Mouse (Mus musculus) heart, embryonic 15.5 days (tissue): ENCODE measurements around the gene Vps37b. TPM values are rescaled to one million over a fixed set of nuclear protein-coding genes. Genes with fewer than 3 reads are reported as not detected.

Experiments used
- ATAC-seq: fragments of 200-750 bp; cut with Nextera tagmentation; replicated peaks from 2 replicates; pipeline ENCODE4 v1.8.0; 2017; ENCODE audit warnings: low read depth, moderate TSS enrichment; ENCODE audit not compliant: insufficient number of reproducible peaks, insufficient read depth, low FRiP score
- H3K27ac ChIP-seq: fragments of 300-500 bp; sonication (generic); 2 replicates; pipeline ENCODE4 v1.5.1; 2015; ENCODE audit warnings: mild to moderate bottlenecking, inconsistent platforms
- H3K27me3 ChIP-seq: fragments of 300-500 bp; sonication (generic); 2 replicates; pipeline ENCODE4 v1.6.1; 2015; ENCODE audit warnings: inconsistent platforms
- H3K36me3 ChIP-seq: fragments of 300-500 bp; sonication (generic); 2 replicates; pipeline ENCODE4 v1.6.1; 2015; ENCODE audit warnings: mild to moderate bottlenecking, inconsistent platforms
- H3K4me1 ChIP-seq: fragments of 300-500 bp; sonication (generic); replicated peaks from 2 replicates; pipeline ENCODE4 v1.6.1; 2015; ENCODE audit warnings: inconsistent platforms
- H3K4me2 ChIP-seq: fragments of 300-500 bp; sonication (generic); 2 replicates; pipeline ENCODE4 v1.6.1; 2015; ENCODE audit warnings: inconsistent platforms, mild to moderate bottlenecking, moderate library complexity
- H3K4me3 ChIP-seq: fragments of 300-500 bp; sonication (generic); 2 replicates; pipeline ENCODE4 v1.5.1; 2015; ENCODE audit warnings: mild to moderate bottlenecking, inconsistent platforms
- H3K9ac ChIP-seq: fragments of 300-500 bp; sonication (generic); 2 replicates; pipeline ENCODE4 v1.6.1; 2015; ENCODE audit warnings: mild to moderate bottlenecking, inconsistent platforms
- H3K9me3 ChIP-seq: fragments of 300-500 bp; sonication (generic); replicated peaks from 2 replicates; pipeline ENCODE4 v1.6.1; 2016; ENCODE audit warnings: inconsistent platforms
- WGBS: fragments of 180-500 bp; shearing (Covaris S2); methylation state at CpG from one replicate; pipeline ENCODE4 v1.1.7; 2015; ENCODE audit warnings: mixed read lengths; 5-methylcytosine and 5-hydroxymethylcytosine counted together
- polyA plus RNA-seq: library from polyadenylated mRNA; unstranded; fragments of >200 nt; fragmentation: Nextera tagmentation; extraction: Ambion mirVana; gene quantifications from 2 replicates; pipeline ENCODE4 v1.2.1, GENCODE M21; 2015

Vps37b gene
- 49.9 and 56.0 TPM in 2 replicates for polyA plus RNA-seq

DNA sequence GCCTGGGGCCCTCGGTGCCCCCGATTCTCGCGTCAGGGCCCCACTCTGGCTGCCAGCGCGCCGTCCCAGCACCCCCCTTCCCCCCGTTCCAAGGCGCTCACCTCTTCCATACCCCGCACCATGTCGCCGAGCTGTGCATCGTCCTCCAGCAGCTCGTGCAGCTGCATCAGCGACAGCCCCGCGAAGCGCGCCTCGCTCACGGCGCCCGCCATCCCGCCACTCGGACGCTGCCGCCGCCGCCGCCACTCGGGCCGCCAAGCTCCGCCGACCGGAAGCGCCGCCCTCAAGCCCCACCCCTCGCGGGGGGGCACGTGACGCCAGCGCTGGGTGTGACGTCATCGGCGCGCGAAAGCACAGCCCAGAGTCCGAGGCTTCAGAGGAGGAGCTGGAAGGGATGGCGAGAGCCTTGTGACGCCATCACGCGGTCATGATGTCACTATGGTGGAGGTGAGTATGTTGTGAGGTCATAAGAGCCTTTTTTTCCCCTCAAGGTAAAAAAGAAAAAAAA is at the start of gene Vps37b:
Gene Vps37b (minus strand): TSS at position 270 of the 508 bp plus-strand sequence.
- Histone ChIP-seq H3K36me3 (no peaks in the 10 kb centered on the region), H3K4me3 (peak within 1 kb of the TSS; percentile 80), H3K27me3 (no peaks in the 10 kb centered on the region), H3K4me2 (peak within 1 kb of the TSS; percentile 74), H3K4me1 (peaks cover 46% of the 10 kb centered on the region), H3K9ac (peak within 1 kb of the TSS; percentile 98), H3K27ac (peak within 1 kb of the TSS; percentile 97), H3K9me3 (no peaks in the 10 kb centered on the region)
- WGBS = under 1% methylated on average over 52 of the region's 52 CpGs
- peak; percentile 60 for ATAC-seq

DNA sequence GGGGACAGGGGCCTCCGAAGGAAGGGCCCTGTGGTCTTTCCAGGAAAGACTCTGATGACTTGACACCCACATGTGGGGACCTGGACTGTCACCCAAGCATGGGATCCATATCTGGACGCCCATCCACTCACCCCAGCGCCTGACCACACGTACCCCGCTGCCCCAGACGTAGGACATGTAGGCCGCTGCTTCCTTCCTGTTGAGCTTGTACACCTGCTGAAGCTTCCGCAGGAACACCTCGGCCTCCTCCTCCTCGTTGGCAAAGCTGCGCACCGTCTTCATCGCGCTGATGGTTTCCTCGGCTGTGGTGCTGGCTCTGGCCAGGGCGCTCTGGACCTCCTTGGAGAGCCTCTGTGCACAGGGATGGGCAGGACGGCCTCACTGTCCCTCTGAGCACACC is 47.8 kb upstream of the Vps37b start:
- no peak for ATAC-seq

DNA sequence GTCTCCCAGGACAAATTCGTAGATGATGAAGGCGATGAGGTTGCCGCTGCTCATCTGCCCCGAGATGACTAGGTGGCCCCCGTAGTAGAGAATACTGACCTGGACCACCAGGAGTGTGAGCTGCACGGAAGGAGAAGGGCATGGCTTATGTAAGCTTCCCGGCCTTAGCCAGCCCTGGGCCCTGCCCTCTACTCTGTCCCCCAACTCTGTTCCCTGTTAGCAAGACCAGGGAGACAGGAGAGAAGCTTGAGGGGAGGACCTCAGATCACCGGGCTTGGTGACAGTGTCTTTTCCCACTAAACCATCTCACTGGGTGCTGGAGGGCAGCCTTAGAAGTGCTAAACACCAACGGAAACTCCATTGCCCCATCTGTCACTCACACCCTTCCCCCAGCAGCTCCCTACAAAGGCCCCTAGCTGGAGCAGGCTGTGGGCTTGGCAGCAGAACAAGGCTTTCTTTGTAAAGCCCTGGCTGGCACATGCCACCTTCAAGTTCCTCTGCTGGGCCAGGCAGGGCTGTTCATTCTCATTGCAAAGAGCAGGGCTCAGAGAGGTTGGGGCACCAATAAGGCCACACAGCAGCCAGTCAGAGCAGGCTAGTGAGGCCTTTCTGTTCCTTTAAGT is 46.8 kb upstream of the Vps37b start:
- Histone ChIP-seq H3K4me3 (no peak overlapping the region), H3K9me3 (no peaks in the 10 kb centered on the region), H3K36me3 (no peaks in the 10 kb centered on the region), H3K9ac (no peak overlapping the region), H3K4me1 (peaks cover 29% of the 10 kb centered on the region), H3K4me2 (no peak overlapping the region), H3K27me3 (no peaks in the 10 kb centered on the region), H3K27ac (peak overlapping the region; percentile 29)
- 64% methylated on average over 9 of the region's 9 CpGs for WGBS
- 0 out of 2 replicates have a peak, but pooled peaks have one; percentile 23 for ATAC-seq

More for the DNA sequence above, 47.8 kb upstream of the Vps37b start:
- Histone ChIP-seq H3K27me3 (no peaks in the 10 kb centered on the region), H3K9ac (no peak overlapping the region), H3K4me3 (no peak overlapping the region), H3K9me3 (no peaks in the 10 kb centered on the region), H3K4me2 (no peak overlapping the region; the same call in 1 of the 2 replicates), H3K27ac (peak overlapping the region; percentile 29; the same call in 1 of the 2 replicates), H3K4me1 (peaks cover 20% of the 10 kb centered on the region), H3K36me3 (no peaks in the 10 kb centered on the region)
- WGBS = 85% methylated on average over 17 of the region's 17 CpGs

DNA sequence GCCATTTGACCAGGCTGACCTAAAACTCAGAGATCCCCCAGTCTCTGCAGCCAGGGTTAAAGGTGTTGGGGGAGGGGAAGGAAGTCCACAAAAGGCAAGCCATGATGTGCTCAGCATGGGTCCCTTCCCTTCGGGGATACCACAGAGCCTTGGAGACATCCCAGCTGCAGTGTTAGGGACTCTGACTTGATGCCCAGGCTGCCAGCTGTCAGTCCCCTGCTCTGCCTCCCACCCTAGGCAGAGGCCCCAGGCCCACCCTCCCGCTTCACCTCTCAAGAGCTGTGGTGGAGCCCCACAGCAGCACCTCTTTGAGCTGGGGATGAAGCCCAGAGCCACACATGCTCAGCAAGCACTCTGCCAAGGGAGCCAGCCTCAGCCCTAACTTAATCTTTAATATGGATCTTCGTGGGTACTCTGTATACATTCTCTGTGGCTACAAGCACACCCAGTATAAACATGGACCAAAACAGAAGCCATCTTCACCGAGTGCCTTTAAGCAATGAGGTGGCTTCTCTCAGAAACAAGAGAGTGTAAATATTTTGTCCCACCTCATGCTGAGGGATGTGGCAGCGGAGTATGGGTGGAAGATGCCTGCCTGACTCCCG is 45.9 kb upstream of the Vps37b start:
- Histone ChIP-seq H3K4me3 (no peak overlapping the region), H3K27me3 (no peaks in the 10 kb centered on the region), H3K4me2 (no peak overlapping the region), H3K27ac (no peak overlapping the region), H3K9me3 (no peaks in the 10 kb centered on the region), H3K36me3 (no peaks in the 10 kb centered on the region), H3K4me1 (peaks cover 36% of the 10 kb centered on the region), H3K9ac (no peak overlapping the region)
- 66% methylated on average over 6 of the region's 6 CpGs for WGBS
- ATAC-seq = no peak

DNA sequence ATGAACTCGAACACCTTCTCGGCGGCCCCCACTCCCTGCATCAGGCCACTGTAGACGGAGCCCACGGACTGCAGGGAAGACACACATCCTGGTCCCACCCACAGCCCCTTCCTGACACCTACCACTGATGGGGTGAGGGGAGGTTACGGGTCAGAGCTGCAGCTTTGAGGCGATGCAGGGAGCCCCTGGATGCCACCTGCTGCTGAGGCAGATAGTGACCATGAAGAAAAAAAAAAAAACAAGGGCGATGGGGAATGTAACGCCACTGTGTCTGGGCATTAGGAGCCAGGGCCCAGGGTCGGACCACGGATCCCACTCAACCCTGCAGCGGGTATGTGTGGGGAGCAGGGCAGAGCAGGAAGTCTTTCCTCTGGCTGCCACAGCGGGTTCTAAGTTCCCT is 45.2 kb upstream of the Vps37b start:
- ATAC-seq = no peak
- H3K4me1 ChIP-seq = peaks cover 36% of the 10 kb centered on the region
- no peak overlapping the region for H3K4me2 ChIP-seq
- H3K36me3 ChIP-seq = no peaks in the 10 kb centered on the region
- H3K9ac ChIP-seq = no peak overlapping the region
- H3K9me3 ChIP-seq = no peaks in the 10 kb centered on the region
- no peak overlapping the region for H3K4me3 ChIP-seq
- WGBS = 82% methylated on average over 13 of the region's 13 CpGs
- H3K27ac ChIP-seq = no peak overlapping the region
- H3K27me3 ChIP-seq = no peaks in the 10 kb centered on the region

DNA sequence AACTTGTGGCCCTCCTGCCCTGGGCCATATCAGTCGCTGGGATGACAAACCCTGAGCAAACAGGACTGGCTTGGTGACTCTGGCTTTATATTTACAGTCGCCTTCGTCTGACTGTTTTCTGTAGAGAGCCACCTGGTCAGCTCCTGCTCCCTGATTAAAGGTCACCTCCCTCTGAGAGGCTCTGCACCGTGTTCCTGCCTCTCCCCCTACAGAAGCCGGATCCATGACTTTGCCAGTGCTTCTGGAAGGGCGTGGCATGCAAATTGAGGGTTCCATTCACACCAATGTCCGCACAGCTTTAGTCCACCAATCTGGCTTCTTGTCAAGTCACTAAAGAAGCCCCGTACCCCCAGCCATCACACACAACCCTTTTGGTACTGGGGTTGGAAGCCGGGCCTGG is 44.5 kb upstream of the Vps37b start:
- H3K4me3 ChIP-seq = no peak overlapping the region
- H3K4me1 ChIP-seq = peaks cover 36% of the 10 kb centered on the region
- no peaks in the 10 kb centered on the region for H3K9me3 ChIP-seq
- H3K27ac ChIP-seq = no peak overlapping the region
- no peaks in the 10 kb centered on the region for H3K27me3 ChIP-seq
- 59% methylated on average over 9 of the region's 9 CpGs for WGBS
- no peak overlapping the region for H3K9ac ChIP-seq
- H3K4me2 ChIP-seq = no peak overlapping the region
- no peak for ATAC-seq
- H3K36me3 ChIP-seq = no peaks in the 10 kb centered on the region

DNA sequence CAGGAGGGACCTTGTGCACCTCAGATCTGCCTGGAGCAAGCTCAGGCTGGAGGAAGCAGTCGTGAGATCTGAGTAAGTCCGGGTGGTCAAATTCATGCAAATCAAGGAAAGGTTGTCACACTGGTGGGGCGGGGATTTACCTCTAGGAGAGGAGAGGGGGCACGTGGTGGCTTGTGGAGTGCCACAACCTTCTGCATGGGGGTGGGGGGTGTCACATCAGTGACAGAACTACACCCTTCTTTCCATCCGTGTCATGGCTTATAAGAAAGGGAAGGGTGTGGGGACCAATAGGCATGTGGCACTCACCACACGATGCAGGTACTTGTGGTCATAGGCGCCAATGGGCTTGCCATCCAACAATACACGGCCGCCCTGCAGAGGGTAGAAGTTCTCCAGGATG is 43.6 kb upstream of the Vps37b start:
- Histone ChIP-seq H3K27ac (peak overlapping the region; percentile 47; the same call in 1 of the 2 replicates), H3K27me3 (no peaks in the 10 kb centered on the region), H3K36me3 (no peaks in the 10 kb centered on the region), H3K9ac (no peak overlapping the region), H3K9me3 (no peaks in the 10 kb centered on the region), H3K4me1 (peaks cover 34% of the 10 kb centered on the region), H3K4me3 (no peak overlapping the region), H3K4me2 (no peak overlapping the region; the same call in 1 of the 2 replicates)
- no peak for ATAC-seq
- 70% methylated on average over 9 of the region's 9 CpGs for WGBS

DNA sequence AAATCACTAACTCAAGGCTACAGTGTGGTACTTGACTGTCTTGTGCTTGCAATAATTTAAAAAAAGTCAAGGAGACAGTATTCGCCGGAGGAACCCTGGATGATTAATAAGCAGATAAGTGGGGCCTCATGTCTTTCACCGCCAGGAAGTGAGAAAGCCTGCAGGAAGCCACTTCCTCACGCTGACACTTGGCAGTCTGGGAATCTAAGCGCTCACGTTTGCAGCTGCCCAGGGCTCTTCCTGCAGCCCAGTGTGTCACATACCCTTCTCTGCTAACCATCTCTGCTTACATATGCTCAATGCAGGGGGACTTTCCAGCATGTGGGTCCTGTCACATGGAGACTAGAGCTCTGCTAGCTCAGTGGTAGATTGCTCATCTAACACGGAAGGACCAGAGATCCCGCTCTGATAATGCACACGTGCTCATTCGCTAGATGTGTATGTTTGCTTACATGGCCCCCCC is 42.8 kb upstream of the Vps37b start:
- Histone ChIP-seq H3K27me3 (no peaks in the 10 kb centered on the region), H3K4me1 (peaks cover 26% of the 10 kb centered on the region), H3K9me3 (no peaks in the 10 kb centered on the region), H3K9ac (no peak overlapping the region), H3K27ac (peak overlapping the region; percentile 47), H3K36me3 (no peaks in the 10 kb centered on the region), H3K4me2 (no peak overlapping the region), H3K4me3 (no peak overlapping the region)
- WGBS = 36% methylated on average over 10 of the region's 10 CpGs
- ATAC-seq = peak; percentile 12; the same call in 1 of the 2 replicates

DNA sequence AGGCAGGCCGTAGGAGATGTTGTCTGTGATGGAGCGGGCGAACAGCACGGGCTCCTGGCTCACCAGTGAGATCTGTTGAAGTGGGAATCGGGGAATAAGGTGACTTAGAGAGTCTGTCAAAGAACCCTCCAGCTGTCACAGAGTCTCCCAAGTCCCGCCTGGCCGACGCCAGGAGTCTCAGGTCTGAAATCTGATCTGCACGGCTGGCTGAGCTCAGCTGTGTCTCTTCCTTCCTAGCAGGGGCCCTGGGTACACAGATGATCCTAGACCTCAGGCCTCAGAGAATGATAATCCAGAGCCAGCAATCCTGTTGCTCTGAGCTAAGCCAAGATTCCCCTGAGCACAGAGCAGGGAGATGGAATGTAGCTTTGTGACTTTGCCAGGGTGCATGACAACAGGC is 41.6 kb upstream of the Vps37b start:
- Histone ChIP-seq H3K9ac (no peak overlapping the region), H3K4me1 (peaks cover 19% of the 10 kb centered on the region), H3K9me3 (no peaks in the 10 kb centered on the region), H3K27ac (0 out of 2 replicates have a peak overlapping the region, but pooled peaks have one; percentile 21), H3K36me3 (no peaks in the 10 kb centered on the region), H3K4me2 (no peak overlapping the region), H3K4me3 (no peak overlapping the region), H3K27me3 (no peaks in the 10 kb centered on the region)
- 52% methylated on average over 9 of the region's 9 CpGs for WGBS
- ATAC-seq = no peak

DNA sequence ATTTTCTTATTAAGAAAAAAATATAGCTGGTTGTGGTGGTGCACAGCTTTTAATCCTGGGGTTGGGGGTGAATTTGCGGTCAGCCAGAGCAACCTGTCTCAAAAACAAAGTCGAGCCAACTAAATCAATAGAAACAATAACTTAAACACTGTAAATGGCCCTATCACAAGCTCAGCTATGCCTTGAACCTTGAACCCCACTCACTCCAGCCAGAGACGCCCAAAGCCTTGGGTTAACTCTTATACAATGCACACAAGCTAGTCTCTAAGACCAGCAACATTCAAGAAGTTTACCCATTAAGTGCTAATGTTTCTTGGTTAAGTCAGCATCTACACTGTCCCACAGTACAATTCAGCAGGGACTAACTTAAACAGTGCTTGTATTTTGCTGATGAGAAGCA is 37.6 kb upstream of the Vps37b start:
- Histone ChIP-seq H3K9me3 (no peaks in the 10 kb centered on the region), H3K4me1 (peaks cover 13% of the 10 kb centered on the region), H3K9ac (no peak overlapping the region), H3K27ac (no peak overlapping the region), H3K27me3 (no peaks in the 10 kb centered on the region), H3K36me3 (no peaks in the 10 kb centered on the region), H3K4me2 (no peak overlapping the region), H3K4me3 (no peak overlapping the region)
- 88% methylated on average over 3 of the region's 3 CpGs for WGBS
- ATAC-seq = no peak

DNA sequence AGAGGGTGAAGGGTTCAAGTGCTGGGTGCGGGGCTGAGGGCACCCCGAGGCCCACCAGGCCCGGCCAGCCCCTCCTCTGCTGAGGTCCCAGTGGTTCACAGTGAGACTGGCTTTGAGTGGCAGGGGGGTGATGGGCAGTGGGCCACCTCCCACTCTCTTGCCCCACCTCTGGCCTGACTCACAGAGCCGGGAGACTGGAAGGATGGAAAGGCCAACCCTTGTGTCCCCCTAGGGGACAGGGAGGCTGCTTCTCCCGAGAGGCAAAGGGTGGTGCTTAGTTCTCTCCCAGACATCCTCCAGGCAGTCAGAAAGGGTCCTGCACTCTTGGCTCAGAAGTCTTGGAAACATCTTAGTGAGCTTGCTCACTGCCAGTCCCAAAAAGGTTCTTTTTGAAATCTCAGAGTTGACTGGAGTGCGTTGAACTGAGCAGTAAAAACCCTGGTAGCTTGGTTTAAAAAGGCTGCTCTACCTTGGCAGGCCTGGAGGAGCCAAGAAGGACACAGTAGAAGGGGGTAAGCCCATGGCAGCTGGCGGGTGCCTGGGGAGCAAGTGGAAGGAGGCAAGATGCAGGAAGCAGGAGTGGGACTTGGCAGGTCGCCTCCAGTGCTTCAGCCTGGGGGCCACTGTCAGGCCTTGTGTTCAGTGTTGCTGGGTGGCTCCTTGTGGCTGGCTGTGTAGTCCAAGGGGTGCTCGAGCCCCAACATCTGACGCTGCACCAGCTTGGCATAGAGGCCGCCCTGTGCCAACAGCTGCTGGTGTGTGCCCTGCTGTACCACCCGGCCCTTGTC is 30.2 kb upstream of the Vps37b start:
- Histone ChIP-seq H3K27me3 (no peaks in the 10 kb centered on the region), H3K27ac (no peak overlapping the region), H3K36me3 (no peaks in the 10 kb centered on the region), H3K4me2 (no peak overlapping the region), H3K4me1 (peaks cover 8% of the 10 kb centered on the region), H3K4me3 (no peak overlapping the region), H3K9me3 (no peaks in the 10 kb centered on the region), H3K9ac (no peak overlapping the region)
- no peak; the same call in 1 of the 2 replicates for ATAC-seq
- WGBS = 67% methylated on average over 12 of the region's 12 CpGs
